Comparison of ENCODE assay signal across 18 mouse cellular contexts in the genomic region with DNA sequence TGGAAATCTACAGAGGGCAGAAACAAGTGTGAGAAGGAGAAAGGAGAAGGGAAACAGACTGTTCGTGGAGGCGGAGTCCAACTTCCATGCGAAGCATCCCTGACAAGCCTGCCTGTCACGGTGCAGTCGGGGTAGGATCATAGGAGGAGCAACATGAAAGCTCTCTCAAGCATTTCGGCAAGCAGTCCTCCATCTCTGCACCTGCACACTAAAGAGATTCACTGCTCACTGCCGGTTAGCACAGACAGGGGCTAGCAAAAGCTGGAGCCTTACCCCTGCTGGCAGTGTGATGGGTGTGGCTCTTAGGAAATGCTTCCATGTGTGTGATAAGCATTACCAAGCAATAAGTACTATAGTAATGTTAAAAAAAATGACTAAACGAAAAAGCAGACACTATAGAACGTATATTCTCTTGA.
DNase-seq lines count a peak whose midpoint lies in the region; ATAC-seq and TF ChIP-seq lines count a peak whose summit lies in the region.
"Had no signal": no experiment of that assay in that cellular context is flagged by ENCODE, and none has a peak within 500 bp of the region (broad histone marks: within the 10 kb centered on the region; RNA-seq: fewer than 3 reads in every experiment).

No protein-coding gene starts in this region.

- no peak overlapping the region for H3K4me3 ChIP-seq in G1E (ENCODE audit: low read depth, low read length)
- peak overlapping the region; percentile 39 for H3K4me3 ChIP-seq in liver, embryonic 16.5 days (ENCODE audit: low read depth, low read length)
- H3K4me3 ChIP-seq: forebrain, embryonic 15.5 days; heart, embryonic 15.5 days; hindbrain, embryonic 15.5 days; neural tube, embryonic 15.5 days had no signal

- H3K4me2 ChIP-seq in liver, embryonic 16.5 days (ENCODE audit: low read depth, low read length) = peak overlapping the region; percentile 61
- H3K4me2 ChIP-seq: forebrain, embryonic 15.5 days; heart, embryonic 15.5 days; hindbrain, embryonic 15.5 days; neural tube, embryonic 15.5 days had no signal

- peaks cover 34% of the 10 kb centered on the region for H3K36me3 ChIP-seq in G1E (replicated peaks)
- H3K36me3 ChIP-seq in liver, embryonic 16.5 days (ENCODE audit: control insufficient read depth, insufficient read depth) = peaks cover 3% of the 10 kb centered on the region; the same call in 1 of the 2 replicates
- H3K36me3 ChIP-seq: forebrain, embryonic 15.5 days; hindbrain, embryonic 15.5 days; neural tube, embryonic 15.5 days had no signal

- no peak for TF ChIP-seq CTCF in G1E (IDR thresholded peaks at IDR 0.05; ENCODE audit: low read depth, low read length)

- intact Hi-C loops in heart, postnatal 25 days (cut with DNase I) = no loop called here

- H3K9me3 ChIP-seq in G1E (replicated peaks) = no peaks in the 10 kb centered on the region
- no peaks in the 10 kb centered on the region for H3K9me3 ChIP-seq in liver, embryonic 16.5 days (replicated peaks; ENCODE audit: control insufficient read depth, low read length)
- H3K9me3 ChIP-seq: forebrain, embryonic 15.5 days; heart, embryonic 15.5 days; hindbrain, embryonic 15.5 days; neural tube, embryonic 15.5 days had no signal

- no peaks in the 10 kb centered on the region for H3K27me3 ChIP-seq in G1E (ENCODE audit: insufficient read depth, low read length)
- no peaks in the 10 kb centered on the region for H3K27me3 ChIP-seq in liver, embryonic 16.5 days (ENCODE audit: control insufficient read depth, insufficient read depth, low read depth, low read length)
- H3K27me3 ChIP-seq: forebrain, embryonic 15.5 days; heart, embryonic 15.5 days; hindbrain, embryonic 15.5 days; neural tube, embryonic 15.5 days had no signal

- WGBS in liver, embryonic 16.5 days (ENCODE audit: insufficient replicate concordance) = 27% methylated on average over 9 of the region's 9 CpGs

- peak overlapping the region; percentile 32 for H3K9ac ChIP-seq in liver, embryonic 16.5 days (ENCODE audit: low read depth, low read length)
- H3K9ac ChIP-seq: forebrain, embryonic 15.5 days; heart, embryonic 15.5 days; hindbrain, embryonic 15.5 days; neural tube, embryonic 15.5 days had no signal

- ATAC-seq in G1E (ENCODE audit: extremely low read depth, insufficient number of reproducible peaks, low FRiP score, poor library complexity, severe bottlenecking) = peak; percentile 80
- peak; percentile 68 for ATAC-seq in common myeloid progenitor, adult 5-6 weeks (replicated peaks; ENCODE audit: low read depth, poor library complexity, severe bottlenecking)
- ATAC-seq in liver, embryonic 16.5 days (ENCODE audit: low read depth) = peak; percentile 90
- ATAC-seq: forebrain, embryonic 15.5 days had no signal

- DNase-seq in heart, adult 11 months = peak; percentile 72
- no peak for DNase-seq in heart, postnatal 25 days (ENCODE audit: low spot score)
- no peak for DNase-seq in G1E (ENCODE audit: low spot score)
- no peak for DNase-seq in left cerebral cortex, adult 9 months (ENCODE audit: low spot score in 2 of 2)
- no peak for DNase-seq in lung, postnatal 14 days
- no peak for DNase-seq in yolk sac, embryonic 10.5 days (ENCODE audit: low spot score)
- DNase-seq: B cell, adult 2 months; cerebellum, adult 11 months; gastrocnemius, postnatal 36 days; kidney, postnatal 14 days; right cerebral cortex, postnatal 25 days; thymus, adult 18-20 months had no signal

- H3K27ac ChIP-seq in liver, embryonic 16.5 days (ENCODE audit: low read length) = peak overlapping the region; percentile 52
- H3K27ac ChIP-seq: forebrain, embryonic 15.5 days; heart, embryonic 15.5 days; hindbrain, embryonic 15.5 days; neural tube, embryonic 15.5 days had no signal

- H3K4me1 ChIP-seq in G1E (ENCODE audit: insufficient read depth, low read depth, low read length) = peaks cover 17% of the 10 kb centered on the region
- peaks cover 34% of the 10 kb centered on the region for H3K4me1 ChIP-seq in liver, embryonic 16.5 days (ENCODE audit: control insufficient read depth, low read depth, low read length)
- H3K4me1 ChIP-seq: heart, embryonic 15.5 days had no signal
